Mouse (Mus musculus): ENCODE measurements around the gene Lamc1. TPM values are rescaled to one million over a fixed set of nuclear protein-coding genes. Genes with fewer than 3 reads are reported as not detected.

Lamc1 gene
- polyA plus RNA-seq, 1 experiment, result 13.0 TPM

- H3K4me3 ChIP-seq (ENCODE audit: extremely low read depth, insufficient read depth, insufficient read length), result no peak overlapping the region
Measured at GRCm38 (mm10) chr1:153266891-153267290, 65.7 kb downstream of the Lamc1 start.

DNA sequence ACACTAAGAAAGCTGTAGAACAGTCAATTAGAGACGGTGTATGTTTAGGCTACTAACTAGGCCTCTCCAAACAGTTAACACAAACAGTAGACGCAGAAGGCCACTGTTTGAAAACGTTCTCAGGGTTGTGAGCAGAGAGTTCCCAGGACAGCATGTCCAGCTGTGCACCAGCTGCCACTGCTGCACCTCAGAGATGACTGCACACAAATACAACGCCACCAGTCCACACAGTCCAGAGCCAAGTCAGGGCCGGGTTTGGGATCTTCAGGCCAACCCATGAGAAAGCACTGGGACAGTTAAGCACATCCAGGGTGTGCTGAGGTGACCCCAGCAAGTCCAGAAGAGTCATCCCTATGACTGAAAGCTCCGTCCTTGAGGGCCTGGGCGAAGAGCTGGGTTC, 67.0 kb downstream of the Lamc1 start:
- Histone ChIP-seq H3K27me3 (ENCODE audit: control insufficient read depth, insufficient read depth, low read length) (no peaks in the 10 kb centered on the region), H3K27ac (ENCODE audit: insufficient read depth, low read length) (no peak overlapping the region), H3K36me3 (ENCODE audit: control insufficient read depth, insufficient read depth, low read length) (0 out of 2 replicates have a peak, but pooled peaks cover 1% of the 10 kb centered on the region), H3K4me1 (ENCODE audit: control insufficient read depth, insufficient read depth, insufficient read length) (no peaks in the 10 kb centered on the region), H3K4me3 (ENCODE audit: extremely low read depth, insufficient read depth, insufficient read length) (no peak overlapping the region)
- no peak for DNase-seq (ENCODE audit: low read depth in 1 of 2, low spot score in 2 of 2)
- TF ChIP-seq CTCF (IDR thresholded peaks at IDR 0.05; ENCODE audit: extremely low read depth, insufficient read depth, insufficient read length, insufficient replicate concordance) (no peak), POLR2A (IDR thresholded peaks at IDR 0.05; ENCODE audit: low read depth, low read length) (no peak)
- 92% methylated on average over 7 of the region's 7 CpGs for WGBS

More at GRCm38 (mm10) chr1:153266891-153267290, 65.7 kb downstream of the Lamc1 start:
- Histone ChIP-seq H3K36me3 (ENCODE audit: control insufficient read depth, insufficient read depth, low read length) (0 out of 2 replicates have a peak, but pooled peaks cover 1% of the 10 kb centered on the region), H3K27me3 (ENCODE audit: control insufficient read depth, insufficient read depth, low read length) (no peaks in the 10 kb centered on the region), H3K4me1 (ENCODE audit: control insufficient read depth, insufficient read depth, insufficient read length) (no peaks in the 10 kb centered on the region), H3K27ac (ENCODE audit: insufficient read depth, low read length) (no peak overlapping the region)
- no peak for DNase-seq (ENCODE audit: low read depth in 1 of 2, low spot score in 2 of 2)
- WGBS, result 86% methylated on average over 5 of the region's 5 CpGs
- TF ChIP-seq CTCF (IDR thresholded peaks at IDR 0.05; ENCODE audit: extremely low read depth, insufficient read depth, insufficient read length, insufficient replicate concordance) (no peak), POLR2A (IDR thresholded peaks at IDR 0.05; ENCODE audit: low read depth, low read length) (no peak)

DNA sequence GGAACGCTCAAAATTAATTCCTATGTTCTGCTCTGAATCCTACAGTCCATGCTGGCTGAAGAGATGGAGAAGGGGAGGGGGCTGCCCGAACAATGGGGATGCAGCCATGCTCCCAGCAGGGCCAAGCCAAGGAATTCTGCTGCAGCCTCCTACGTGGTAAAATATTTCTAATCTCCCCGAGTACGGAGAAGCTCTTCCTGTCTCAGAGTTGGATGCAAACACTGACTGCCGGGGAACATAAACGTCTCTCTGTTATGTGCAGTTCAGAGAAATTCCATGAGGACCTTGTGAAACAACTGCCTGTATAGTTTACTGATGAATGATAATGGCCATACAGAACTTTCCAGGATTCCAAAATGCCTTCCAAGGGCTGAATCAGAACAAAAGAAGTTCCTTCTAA, 67.5 kb downstream of the Lamc1 start:
- WGBS, result 84% methylated on average over 7 of the region's 7 CpGs
- TF ChIP-seq POLR2A (IDR thresholded peaks at IDR 0.05; ENCODE audit: low read depth, low read length), result no peak
- no peak for TF ChIP-seq CTCF (IDR thresholded peaks at IDR 0.05; ENCODE audit: extremely low read depth, insufficient read depth, insufficient read length, insufficient replicate concordance)
- Histone ChIP-seq H3K27me3 (ENCODE audit: control insufficient read depth, insufficient read depth, low read length) (no peaks in the 10 kb centered on the region), H3K27ac (ENCODE audit: insufficient read depth, low read length) (no peak overlapping the region), H3K4me3 (ENCODE audit: extremely low read depth, insufficient read depth, insufficient read length) (no peak overlapping the region), H3K36me3 (ENCODE audit: control insufficient read depth, insufficient read depth, low read length) (0 out of 2 replicates have a peak, but pooled peaks cover 1% of the 10 kb centered on the region), H3K4me1 (ENCODE audit: control insufficient read depth, insufficient read depth, insufficient read length) (no peaks in the 10 kb centered on the region)
- DNase-seq (ENCODE audit: low read depth in 1 of 2, low spot score in 2 of 2), result no peak

- WGBS, result 79% methylated on average over 5 of the region's 5 CpGs
- H3K27ac ChIP-seq (ENCODE audit: insufficient read depth, low read length), result no peak overlapping the region
- H3K4me3 ChIP-seq (ENCODE audit: extremely low read depth, insufficient read depth, insufficient read length), result no peak overlapping the region
Measured at GRCm38 (mm10) chr1:153259752-153260300, 72.8 kb downstream of the Lamc1 start.

DNA sequence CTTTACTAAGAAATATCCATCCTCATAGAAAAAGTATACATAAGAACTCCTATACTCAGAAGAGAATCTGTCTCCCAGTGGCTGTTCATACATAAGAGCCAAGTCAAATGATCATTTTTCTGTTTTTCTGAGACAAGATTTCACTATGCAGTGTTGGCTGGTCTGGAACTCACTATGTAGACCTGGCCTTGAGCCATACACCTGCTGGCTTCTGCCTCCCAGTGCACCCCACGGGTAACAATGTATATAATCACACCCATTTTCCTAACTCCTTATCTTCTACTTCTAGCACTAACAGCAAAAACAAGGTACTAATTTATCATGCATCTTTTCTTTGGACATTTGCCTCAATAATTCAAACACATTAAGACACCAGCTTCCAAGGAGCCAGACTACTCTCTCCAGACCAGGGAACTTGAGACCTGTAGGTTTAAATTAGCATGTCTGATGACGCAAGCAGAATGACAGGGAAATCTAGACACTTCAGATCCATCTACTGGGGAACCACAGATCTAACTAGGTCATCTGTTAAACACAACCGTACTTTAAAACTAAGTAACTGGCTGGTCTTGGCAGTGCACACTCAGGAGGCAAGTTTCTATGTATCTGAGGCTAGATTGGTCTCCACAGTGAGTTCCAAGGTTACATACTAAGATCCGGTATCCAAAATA, 79.9 kb downstream of the Lamc1 start:
- Histone ChIP-seq H3K27me3 (ENCODE audit: control insufficient read depth, insufficient read depth, low read length) (no peaks in the 10 kb centered on the region), H3K36me3 (ENCODE audit: control insufficient read depth, insufficient read depth, low read length) (peaks cover 13% of the 10 kb centered on the region), H3K4me1 (ENCODE audit: control insufficient read depth, insufficient read depth, insufficient read length) (no peaks in the 10 kb centered on the region), H3K4me3 (ENCODE audit: extremely low read depth, insufficient read depth, insufficient read length) (no peak overlapping the region), H3K27ac (ENCODE audit: insufficient read depth, low read length) (no peak overlapping the region)
- TF ChIP-seq POLR2A (IDR thresholded peaks at IDR 0.05; ENCODE audit: low read depth, low read length) (no peak), CTCF (IDR thresholded peaks at IDR 0.05; ENCODE audit: extremely low read depth, insufficient read depth, insufficient read length, insufficient replicate concordance) (no peak)
- WGBS, result 84% methylated on average over 4 of the region's 4 CpGs
- no peak for DNase-seq (ENCODE audit: low read depth in 1 of 2, low spot score in 2 of 2)

More at GRCm38 (mm10) chr1:153259752-153260300, 72.8 kb downstream of the Lamc1 start:
- no peak for DNase-seq (ENCODE audit: low read depth in 1 of 2, low spot score in 2 of 2)
- Histone ChIP-seq H3K4me1 (ENCODE audit: control insufficient read depth, insufficient read depth, insufficient read length) (no peaks in the 10 kb centered on the region), H3K27me3 (ENCODE audit: control insufficient read depth, insufficient read depth, low read length) (no peaks in the 10 kb centered on the region), H3K36me3 (ENCODE audit: control insufficient read depth, insufficient read depth, low read length) (peaks cover 1% of the 10 kb centered on the region; the same call in 1 of the 2 replicates)
- TF ChIP-seq CTCF (IDR thresholded peaks at IDR 0.05; ENCODE audit: extremely low read depth, insufficient read depth, insufficient read length, insufficient replicate concordance) (no peak), POLR2A (IDR thresholded peaks at IDR 0.05; ENCODE audit: low read depth, low read length) (no peak)

GRCm38 (mm10) chr1:153251590-153252206, 80.9 kb downstream of the Lamc1 start:
- H3K36me3 ChIP-seq (ENCODE audit: control insufficient read depth, insufficient read depth, low read length), result peaks cover 14% of the 10 kb centered on the region
- H3K27ac ChIP-seq (ENCODE audit: insufficient read depth, low read length), result no peak overlapping the region
- no peaks in the 10 kb centered on the region for H3K4me1 ChIP-seq (ENCODE audit: control insufficient read depth, insufficient read depth, insufficient read length)
- no peaks in the 10 kb centered on the region for H3K27me3 ChIP-seq (ENCODE audit: control insufficient read depth, insufficient read depth, low read length)
- no peak for TF ChIP-seq CTCF (IDR thresholded peaks at IDR 0.05; ENCODE audit: extremely low read depth, insufficient read depth, insufficient read length, insufficient replicate concordance)
- WGBS, result 95% methylated on average over 12 of the region's 12 CpGs
- no peak overlapping the region for H3K4me3 ChIP-seq (ENCODE audit: extremely low read depth, insufficient read depth, insufficient read length)
- DNase-seq (ENCODE audit: low read depth in 1 of 2, low spot score in 2 of 2), result no peak

Measured in spleen, adult 2 months (tissue).